Mouse (Mus musculus): Measurements from ENCODE around the gene Cma1.
A peak's percentile ranks its signal among the peaks of the same experiment; 100 is the strongest.
"Not testable (repeated sequence)": the region's sequence is repeated elsewhere in the genome, so short reads cannot be mapped to it uniquely, and the experiment has no call there.

The Cma1 gene

GRCm38 (mm10) chr14:55944575-55944974, at the start of gene Cma1:
Gene Cma1, minus strand, starts transcription at chr14:55944675.
- DNase-seq (ENCODE audit: low read depth), result no peak

GRCm38 (mm10) chr14:55987464-55987863, 43.0 kb upstream of the Cma1 start:
- DNase-seq (ENCODE audit: low read depth), result not testable (repeated sequence)

DNA sequence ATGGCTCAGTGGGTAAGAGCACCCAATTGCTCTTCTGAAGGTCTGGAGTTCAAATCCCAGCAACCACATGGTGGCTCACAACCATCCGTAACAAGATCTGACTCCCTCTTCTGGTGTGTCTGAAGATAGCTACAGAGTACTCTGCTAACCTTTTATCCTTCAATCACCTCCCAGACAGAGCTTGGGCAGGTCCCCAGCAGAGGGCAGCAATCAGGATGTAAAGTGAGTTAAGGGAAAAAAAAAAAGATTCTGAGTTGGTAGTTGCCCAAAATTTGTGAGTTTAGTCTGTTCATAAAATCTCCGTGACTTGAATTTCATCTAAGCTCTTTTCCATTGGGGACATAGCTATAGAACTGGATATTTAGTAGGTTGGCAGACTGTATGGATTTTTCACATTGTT, 19.4 kb upstream of the Cma1 start:
- peak; percentile 8 for DNase-seq (ENCODE audit: low read depth)

GRCm38 (mm10) chr14:55963263-55963662, 18.8 kb upstream of the Cma1 start:
- DNase-seq (ENCODE audit: low read depth), result no peak

DNA sequence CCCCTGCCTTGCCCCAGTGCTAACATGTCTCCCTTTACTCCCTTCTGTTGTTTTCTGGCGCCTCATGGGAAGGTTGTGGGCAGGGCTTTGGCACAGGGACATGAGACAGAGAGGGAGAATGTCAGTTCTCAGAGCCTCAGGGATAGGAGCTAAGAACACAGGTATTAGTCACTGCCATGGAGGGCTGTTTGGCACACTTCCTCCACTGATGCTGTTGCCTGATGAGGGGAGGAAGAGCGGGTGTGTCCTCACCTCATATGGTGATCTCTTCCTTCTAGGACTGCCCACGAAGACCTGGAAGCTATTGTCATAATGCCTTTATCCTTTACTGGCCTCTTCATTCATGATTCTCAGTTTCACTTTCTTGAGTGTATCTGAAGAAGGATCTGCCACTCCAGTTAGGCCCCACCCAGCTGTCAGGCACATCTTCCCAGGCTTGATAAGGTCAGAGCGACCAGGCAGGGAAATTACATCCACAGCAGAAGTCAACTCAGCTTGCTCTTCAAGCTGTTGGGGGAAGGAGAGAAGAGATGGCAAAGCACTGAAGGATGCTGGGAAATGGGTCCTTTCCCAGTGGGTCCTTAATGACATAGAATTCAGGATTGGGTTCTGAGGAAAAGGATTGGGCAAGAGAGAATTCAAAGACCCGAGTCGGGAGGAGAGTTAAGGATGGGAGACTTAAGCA, 6.0 kb upstream of the Cma1 start, which contains the start of gene Cma2:
Gene Cma2 (plus strand): TSS at position 635 of the 685 bp plus-strand sequence.
- DNase-seq (ENCODE audit: low read depth), result peak; percentile 38

DNA sequence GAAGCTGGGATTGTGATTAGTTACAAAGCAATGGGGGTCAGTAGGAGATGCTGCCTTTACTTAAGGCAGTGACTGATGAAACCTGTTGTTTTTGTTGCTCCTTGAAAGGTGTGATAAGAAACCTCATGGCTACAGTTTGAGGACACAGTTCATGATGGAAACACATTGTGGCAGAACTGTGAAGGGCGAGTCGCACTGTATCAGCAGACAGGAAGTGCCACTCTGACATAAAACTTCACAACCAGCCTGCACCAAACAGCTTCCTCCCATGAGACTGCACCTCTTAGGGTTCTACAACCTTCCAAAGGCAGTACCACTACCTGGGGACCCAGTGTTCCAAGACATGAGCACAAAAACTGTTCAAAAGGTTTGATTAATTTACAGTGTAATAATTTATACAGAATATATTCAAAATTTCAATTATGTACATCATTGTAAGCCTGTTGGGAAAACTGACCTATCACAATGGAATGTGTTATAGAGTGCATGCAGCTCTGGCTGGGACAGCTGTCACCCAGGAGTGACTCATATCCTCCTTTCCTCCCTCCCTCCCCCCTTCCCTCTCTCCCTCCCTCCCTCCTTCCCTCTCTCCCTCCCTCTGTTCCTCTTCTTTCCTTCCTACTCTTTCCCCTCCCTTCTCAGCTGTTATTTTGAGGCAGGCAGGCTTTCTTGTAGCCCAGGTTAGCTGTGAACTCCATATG, 1.9 kb upstream of the Cma1 start:
- peak; percentile 53 for DNase-seq (ENCODE audit: low read depth)

DNA sequence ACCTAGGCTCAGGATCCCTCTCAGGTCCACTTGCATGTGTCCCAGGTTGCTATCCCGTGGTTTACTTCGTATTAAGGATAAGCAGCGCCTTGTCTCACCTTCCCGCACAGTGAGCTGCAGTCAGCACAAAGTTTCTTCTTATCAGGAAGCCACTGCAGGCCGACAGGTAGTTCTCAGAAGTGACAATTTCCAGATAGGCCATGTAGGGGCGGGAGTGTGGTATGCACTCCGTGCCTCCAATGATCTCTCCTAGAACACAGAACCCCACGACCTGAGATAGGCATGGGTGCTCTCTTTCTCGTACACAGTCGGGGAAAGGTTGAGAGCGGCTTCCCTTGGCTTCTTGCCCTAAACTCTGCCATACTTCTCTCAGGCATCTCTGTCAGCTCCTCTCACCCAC, 874 bp downstream of the Cma1 start:
- no peak for DNase-seq (ENCODE audit: low read depth)

GRCm38 (mm10) chr14:55940070-55940800, 4.2 kb downstream of the Cma1 start:
- no peak for DNase-seq (ENCODE audit: low read depth)

- DNase-seq (ENCODE audit: low read depth), result peak; percentile 8
Measured at GRCm38 (mm10) chr14:55933586-55933985, 10.9 kb downstream of the Cma1 start.

DNA sequence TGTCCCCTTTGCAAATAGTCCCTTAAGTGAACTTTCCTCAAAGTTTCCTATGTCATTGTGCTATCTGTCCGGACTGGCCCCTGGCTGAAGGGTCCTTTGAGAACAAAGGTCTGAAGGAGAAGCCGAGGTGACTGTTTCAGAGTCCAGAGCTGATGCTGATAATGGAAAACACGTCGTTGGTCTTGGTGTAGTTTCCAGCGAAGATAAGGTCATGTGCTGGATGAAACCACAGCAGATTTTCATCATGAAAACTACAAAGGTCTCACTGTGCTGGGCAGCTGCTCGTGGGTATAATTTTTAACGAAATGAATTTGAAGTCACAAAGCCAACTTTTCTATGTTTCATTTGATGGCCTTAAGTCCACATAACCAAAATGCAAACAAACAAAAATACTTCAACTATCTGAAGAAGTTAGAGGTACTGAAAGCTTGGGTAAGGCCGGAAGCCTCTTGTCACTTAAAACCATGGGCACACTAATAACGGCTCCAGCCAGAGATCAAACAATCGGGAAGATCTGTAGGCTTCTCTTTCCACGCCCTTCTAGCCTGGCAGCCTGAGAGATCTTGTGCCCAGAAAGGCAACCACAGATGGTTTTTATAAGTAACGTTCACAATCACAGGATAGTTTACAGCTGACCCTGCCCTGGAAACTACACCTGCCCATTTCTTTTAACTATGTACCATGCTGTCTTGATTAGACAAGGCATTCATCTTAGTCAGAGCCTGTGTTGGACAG, 15.0 kb downstream of the Cma1 start:
- DNase-seq (ENCODE audit: low read depth), result no peak

DNA sequence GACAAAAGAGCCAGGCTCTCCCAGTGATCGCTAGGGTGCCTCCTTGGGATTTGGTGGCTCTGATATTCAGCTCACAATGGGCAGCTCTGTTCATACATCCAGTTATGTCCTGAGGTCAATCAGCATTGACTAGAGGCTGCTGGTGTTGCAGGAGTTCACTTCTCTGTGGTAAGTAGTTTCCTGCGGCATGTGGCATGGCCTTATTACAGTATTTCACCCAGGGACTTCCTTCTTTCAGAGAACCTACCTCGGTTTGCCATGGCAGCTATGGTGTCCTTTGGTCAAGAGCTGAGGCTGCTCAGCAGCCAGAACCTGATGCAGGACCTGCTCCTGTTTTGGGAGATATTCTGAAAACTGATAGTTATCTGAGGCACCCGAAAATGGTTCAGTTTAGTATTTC, 17.6 kb downstream of the Cma1 start:
- DNase-seq (ENCODE audit: low read depth), result no peak

DNA sequence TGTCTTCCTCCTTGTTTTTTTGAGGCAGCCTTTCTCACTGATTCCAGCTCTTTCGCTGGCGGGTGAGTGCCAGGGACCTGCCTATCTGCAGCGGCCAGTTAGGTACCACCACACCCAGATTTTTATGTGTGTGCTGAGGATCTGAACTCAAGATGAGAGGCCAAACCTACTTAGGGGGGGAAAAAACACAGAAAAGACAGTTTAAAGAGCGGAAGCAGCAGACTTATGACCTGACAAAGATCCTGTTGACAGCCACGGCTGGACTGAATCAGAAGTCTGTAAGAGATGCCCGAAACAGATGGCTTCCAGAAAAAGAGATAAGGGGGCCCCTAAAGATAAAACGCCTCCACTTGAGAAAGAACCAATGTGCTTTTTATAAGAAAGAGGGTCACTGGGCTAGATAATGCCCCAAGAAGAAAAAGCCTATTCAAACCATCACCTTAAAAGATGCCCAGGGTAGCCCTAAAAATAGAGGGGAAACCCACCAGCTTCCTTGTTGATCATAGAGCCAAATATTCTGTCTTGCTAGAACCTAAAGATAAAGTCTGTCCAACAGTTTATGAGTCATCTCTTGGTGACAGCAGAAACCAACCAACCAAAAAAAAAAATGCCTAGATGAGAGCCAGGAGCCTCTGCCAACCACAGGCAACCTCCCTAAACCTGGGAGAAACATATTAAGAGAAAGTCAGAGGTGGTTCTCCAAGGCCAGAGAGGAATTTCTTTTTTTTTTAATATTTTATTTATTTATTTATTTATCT, 21.8 kb downstream of the Cma1 start:
- DNase-seq (ENCODE audit: low read depth), result no peak

- peak; percentile 94 for DNase-seq (ENCODE audit: low read depth)
Measured at GRCm38 (mm10) chr14:55918240-55919082, 26.0 kb downstream of the Cma1 start.

DNA sequence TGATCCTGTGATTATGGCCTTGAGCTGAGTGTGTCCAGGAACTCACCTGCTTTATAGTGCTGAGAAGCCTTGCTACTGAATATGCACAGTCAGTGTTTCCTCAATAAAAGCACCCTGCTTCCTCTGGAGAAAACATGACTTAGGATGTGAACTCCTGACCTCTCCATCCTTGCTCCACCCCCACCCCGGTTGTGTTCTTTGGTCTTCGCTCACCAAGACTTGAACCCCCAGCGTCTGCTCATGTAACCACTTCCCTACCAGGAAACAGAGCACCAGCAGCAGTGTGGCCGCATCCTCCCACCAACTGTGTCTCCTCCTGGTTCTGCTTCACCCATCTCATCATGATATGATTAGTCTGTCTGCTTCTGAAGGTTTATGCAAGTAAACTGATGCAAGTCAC, 31.1 kb downstream of the Cma1 start:
- DNase-seq (ENCODE audit: low read depth), result no peak

DNA sequence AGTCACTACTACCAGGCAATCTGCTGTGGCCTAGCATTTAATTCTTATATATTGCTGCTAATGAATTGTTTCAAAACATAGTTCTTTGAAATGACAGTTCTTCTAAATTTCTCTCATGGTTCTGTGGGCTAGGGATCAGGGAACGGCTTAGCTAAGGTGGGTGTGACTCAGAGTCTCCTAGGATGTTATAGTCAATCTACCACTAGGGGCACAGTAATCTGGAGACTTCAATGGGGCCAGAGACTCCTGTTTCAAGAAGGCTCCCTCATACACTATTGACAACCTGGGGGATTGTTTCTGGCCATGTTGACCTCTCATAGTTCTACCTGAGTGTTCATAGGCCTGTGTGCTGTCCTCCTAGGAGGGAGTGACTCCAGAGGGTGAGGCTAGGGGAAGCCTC, 39.0 kb downstream of the Cma1 start:
- DNase-seq (ENCODE audit: low read depth), result peak; percentile 30

- DNase-seq (ENCODE audit: low read depth), result no peak
Measured at GRCm38 (mm10) chr14:55900414-55900755, 44.1 kb downstream of the Cma1 start.

DNA sequence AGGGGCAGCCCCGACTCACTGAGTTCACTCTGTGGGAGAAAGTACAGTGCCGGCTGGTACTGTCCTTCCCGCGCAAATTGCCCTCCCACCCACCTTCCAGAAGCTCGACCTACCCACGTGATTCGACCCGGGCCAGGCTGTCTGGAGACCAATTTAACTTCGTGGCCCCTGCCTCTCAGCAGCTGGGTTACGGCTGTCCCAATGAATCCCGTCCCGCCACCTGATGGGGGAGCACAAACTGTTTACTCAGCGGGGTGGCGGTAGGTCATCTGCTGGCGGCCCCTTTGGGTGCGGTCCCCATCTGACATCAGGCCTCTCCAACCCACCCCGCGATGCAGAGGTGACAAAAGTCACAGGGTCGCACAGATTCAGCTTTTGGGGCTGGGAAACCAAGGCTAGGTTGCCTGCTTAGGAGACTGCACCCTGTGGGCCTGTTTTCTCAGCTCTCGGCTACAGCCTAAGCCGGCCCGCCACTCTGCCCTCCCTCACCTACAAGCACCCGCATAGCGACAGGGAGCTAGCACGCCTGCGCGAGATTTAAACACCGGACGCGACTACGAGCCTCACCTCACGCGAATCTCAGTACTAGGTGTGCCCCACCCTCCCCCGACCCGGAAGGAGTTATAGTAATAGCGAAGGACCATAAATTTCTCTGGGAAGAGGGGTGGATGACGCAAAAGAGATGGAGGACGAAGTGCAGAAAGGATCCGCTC, 44.6 kb downstream of the Cma1 start, which contains the start of gene Sdr39u1:
Gene Sdr39u1 (minus strand): TSS at position 593 of the 713 bp plus-strand sequence.
- no peak for DNase-seq (ENCODE audit: low read depth)

DNA sequence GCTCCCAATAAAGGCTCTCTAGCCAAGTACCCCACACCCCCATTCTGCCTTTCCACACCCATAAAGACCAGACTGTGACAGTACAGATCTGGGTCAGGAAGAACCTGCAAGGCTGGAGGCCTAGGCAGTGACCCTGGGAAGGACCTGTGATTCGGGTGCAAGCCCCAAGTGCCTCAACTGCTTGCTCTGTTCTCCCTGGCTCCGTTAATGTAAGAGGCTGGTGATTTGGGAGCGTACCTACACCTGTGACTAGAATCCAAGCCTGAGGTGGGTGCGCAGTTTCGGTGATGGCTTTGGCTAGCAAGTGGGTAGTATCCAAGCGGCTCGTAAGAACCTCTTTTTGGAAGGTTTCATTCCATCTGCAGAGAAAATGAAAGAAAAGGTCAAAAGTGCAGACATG, 45.5 kb downstream of the Cma1 start:
- DNase-seq (ENCODE audit: low read depth), result no peak

DNA sequence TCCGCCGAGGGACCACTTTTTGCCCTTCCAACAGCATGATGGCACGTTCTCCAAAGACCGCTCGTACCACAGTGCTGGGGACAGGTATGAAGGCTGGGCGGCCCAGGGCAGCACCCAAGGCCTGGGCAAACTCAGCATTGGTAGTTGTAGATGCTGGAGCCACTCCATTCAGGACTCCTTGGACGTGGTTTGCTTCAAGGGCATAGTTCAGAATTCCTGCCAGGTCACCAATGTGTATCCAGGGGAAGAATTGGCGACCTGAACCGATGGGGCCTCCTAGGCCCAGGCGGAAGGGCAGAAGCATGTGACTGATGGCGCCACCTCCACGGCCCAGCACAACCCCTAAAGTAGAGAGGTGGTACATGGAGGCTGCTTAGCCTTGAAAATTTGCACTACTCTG, 46.8 kb downstream of the Cma1 start:
- DNase-seq (ENCODE audit: low read depth), result no peak
